Mouse (Mus musculus): ENCODE measurements around the gene Arhgap11a. TPM values are rescaled to one million over a fixed set of nuclear protein-coding genes. Genes with fewer than 3 reads are reported as not detected.

Gene Arhgap11a
- total RNA-seq (2021), result 1 to 10 TPM; 3.7 to 4.2 TPM
- long read RNA-seq, experiment 1, full-length matches to known transcripts, result 1 of 1 reads
- long read RNA-seq, experiment 1, partial matches to known transcripts, result 0 of 1 reads
- long read RNA-seq, experiment 1, other reads (novel, unspliced or antisense), result 0 of 1 reads
- long read RNA-seq, experiment 2, result 0 reads

- DNase-seq, result peak; percentile 82
- intact Hi-C loops (cut with DNase I; ENCODE audit: low total_unique reads), result no loop called here
These were observed at the start of gene Arhgap11a for GRCm38 (mm10) chr2:113848245-113849121. Gene Arhgap11a (minus strand): TSS chr2:113848661.

- no peak for DNase-seq
- intact Hi-C loops (cut with DNase I; ENCODE audit: low total_unique reads), result no loop called here
These were observed 45.1 kb upstream of the Arhgap11a start for GRCm38 (mm10) chr2:113893385-113894122.

- intact Hi-C loops (cut with DNase I; ENCODE audit: low total_unique reads), result no loop called here
- no peak for DNase-seq
These were observed 38.7 kb upstream of the Arhgap11a start for GRCm38 (mm10) chr2:113887166-113887565.

- no peak for DNase-seq
- intact Hi-C loops (cut with DNase I; ENCODE audit: low total_unique reads), result no loop called here
These were observed 37.6 kb upstream of the Arhgap11a start for GRCm38 (mm10) chr2:113886061-113886460.

- intact Hi-C loops (cut with DNase I; ENCODE audit: low total_unique reads), result no loop called here
These were observed 21.7 kb upstream of the Arhgap11a start for GRCm38 (mm10) chr2:113870115-113870514.

GRCm38 (mm10) chr2:113868404-113868803 lies 19.9 kb upstream of the Arhgap11a start:
- no peak for DNase-seq
- intact Hi-C loops (cut with DNase I; ENCODE audit: low total_unique reads), result loop anchor here (5.0 kb wide), 1 partner anchor 279 kb away; no protein-coding TSS in a partner anchor

More at GRCm38 (mm10) chr2:113870115-113870514, 21.7 kb upstream of the Arhgap11a start:
- DNase-seq, result no peak

- DNase-seq, result no peak
- intact Hi-C loops (cut with DNase I; ENCODE audit: low total_unique reads), result loop anchor here (5.0 kb wide), 1 partner anchor 281 kb away; no protein-coding TSS in a partner anchor
These were observed 17.7 kb upstream of the Arhgap11a start for GRCm38 (mm10) chr2:113866155-113866554.

GRCm38 (mm10) chr2:113849141-113849540 lies 680 bp upstream of the Arhgap11a start:
- no peak for DNase-seq
- intact Hi-C loops (cut with DNase I; ENCODE audit: low total_unique reads), result no loop called here

GRCm38 (mm10) chr2:113847678-113848244 lies 700 bp downstream of the Arhgap11a start:
- peak; percentile 13 for DNase-seq
- intact Hi-C loops (cut with DNase I; ENCODE audit: low total_unique reads), result no loop called here

- intact Hi-C loops (cut with DNase I; ENCODE audit: low total_unique reads), result no loop called here
- DNase-seq, result no peak
These were observed 3.4 kb downstream of the Arhgap11a start for GRCm38 (mm10) chr2:113845081-113845480.

GRCm38 (mm10) chr2:113841656-113842437 lies 6.6 kb downstream of the Arhgap11a start:
- intact Hi-C loops (cut with DNase I; ENCODE audit: low total_unique reads), result no loop called here
- DNase-seq, result no peak

GRCm38 (mm10) chr2:113839488-113839887 lies 9.0 kb downstream of the Arhgap11a start:
- intact Hi-C loops (cut with DNase I; ENCODE audit: low total_unique reads), result no loop called here
- DNase-seq, result no peak

- intact Hi-C loops (cut with DNase I; ENCODE audit: low total_unique reads), result no loop called here
- no peak for DNase-seq
These were observed 13.2 kb downstream of the Arhgap11a start for GRCm38 (mm10) chr2:113835219-113835618.

GRCm38 (mm10) chr2:113828943-113829882 lies 19.2 kb downstream of the Arhgap11a start, which contains the start of gene Scg5:
Gene Scg5 (minus strand): TSS chr2:113829121.
- DNase-seq, result peak; percentile 57
- intact Hi-C loops (cut with DNase I; ENCODE audit: low total_unique reads), result loop anchor here (10.0 kb wide), 1 partner anchor 334 kb away; no protein-coding TSS in a partner anchor

- intact Hi-C loops (cut with DNase I; ENCODE audit: low total_unique reads), result loop anchor here (10.0 kb wide), 1 partner anchor 334 kb away; no protein-coding TSS in a partner anchor
- no peak for DNase-seq
These were observed 20.1 kb downstream of the Arhgap11a start for GRCm38 (mm10) chr2:113828086-113828942.

- intact Hi-C loops (cut with DNase I; ENCODE audit: low total_unique reads), result loop anchor here (10.0 kb wide), 1 partner anchor 329 kb away; no protein-coding TSS in a partner anchor
- DNase-seq, result no peak
These were observed 24.6 kb downstream of the Arhgap11a start for GRCm38 (mm10) chr2:113823909-113824308.

- intact Hi-C loops (cut with DNase I; ENCODE audit: low total_unique reads), result loop anchor here (10.0 kb wide), 1 partner anchor 328 kb away; no protein-coding TSS in a partner anchor
- no peak for DNase-seq
These were observed 26.1 kb downstream of the Arhgap11a start for GRCm38 (mm10) chr2:113822367-113822766.

Data from gastrocnemius, postnatal 14 days (tissue).